Mouse (Mus musculus) urinary bladder, adult 2 months (tissue): ENCODE measurements around the gene Krt75. TPM values are rescaled to one million over a fixed set of nuclear protein-coding genes. Genes with fewer than 3 reads are reported as not detected.
"Not testable (repeated sequence)": the region's sequence is repeated elsewhere in the genome, so short reads cannot be mapped to it uniquely, and the experiment has no call there.

ENCODE experiments used
- DNase-seq: peaks from one replicate; pipeline ENCODE4 v3.0.0; 2022; ENCODE audit warnings: low spot score
- polyA plus RNA-seq: library from polyadenylated mRNA; depleted of rRNA; stranded (reverse); fragments of >200 nt; gene quantifications from 2 replicates; pipeline ENCODE4 v1.2.3, GENCODE M21; 2012; rRNA removed

The Krt75 gene
- polyA plus RNA-seq, 1 experiment = not detected

GRCm38 (mm10) chr15:101517161-101517560, 56.5 kb downstream of the Krt75 start, which contains the start of gene Gm49425:
Gm49425 (minus strand) TSS chr15:101517261.
- not testable (repeated sequence) for DNase-seq

Other genes with a start within 250 kb of the Krt75 start
- gene Krt80, start 203.7 kb downstream of the Krt75 start, polyA plus RNA-seq = 4.8 and 6.2 TPM in 2 replicates
- 711 and 749 TPM in 2 replicates for gene Krt7, start 162.9 kb downstream of the Krt75 start, polyA plus RNA-seq
- gene Krt87, start 135.1 kb downstream of the Krt75 start, polyA plus RNA-seq = 0.03 and 0.15 TPM in 2 replicates
- 0.13 and 0.39 TPM in 2 replicates for gene Krt88, start 126.2 kb downstream of the Krt75 start, polyA plus RNA-seq
- not detected in 2 replicates for gene Krt81, start 110.2 kb downstream of the Krt75 start, polyA plus RNA-seq
- gene Krt86, start 100.4 kb downstream of the Krt75 start, polyA plus RNA-seq = not detected in 2 replicates
- 0.09 TPM in 1 of 2 replicates, not detected in the other for gene Krt83, start 82.4 kb downstream of the Krt75 start, polyA plus RNA-seq
- not detected in 2 replicates for gene Gm49425, start 56.6 kb downstream of the Krt75 start, polyA plus RNA-seq
- not detected in 2 replicates for gene Krt84, start 41.1 kb downstream of the Krt75 start, polyA plus RNA-seq
- gene Krt82, start 23.2 kb downstream of the Krt75 start, polyA plus RNA-seq = not detected in 2 replicates
- not detected in 2 replicates for gene Krt90, start 11.0 kb downstream of the Krt75 start, polyA plus RNA-seq
- gene Gm5414, start 54.3 kb upstream of the Krt75 start, polyA plus RNA-seq = not detected in 2 replicates
- gene Gm5478, start 73.5 kb upstream of the Krt75 start, polyA plus RNA-seq = not detected in 2 replicates
- not detected in 2 replicates for gene Krt6b, start 106.4 kb upstream of the Krt75 start, polyA plus RNA-seq
- 0.03 TPM in 1 of 2 replicates, not detected in the other for gene Krt6a, start 120.4 kb upstream of the Krt75 start, polyA plus RNA-seq
- 508 and 532 TPM in 2 replicates for gene Krt5, start 139.0 kb upstream of the Krt75 start, polyA plus RNA-seq
- gene Krt71, start 169.2 kb upstream of the Krt75 start, polyA plus RNA-seq = not detected in 2 replicates
- not detected in 2 replicates for gene Krt72, start 212.6 kb upstream of the Krt75 start, polyA plus RNA-seq
- gene Krt73, start 228.4 kb upstream of the Krt75 start, polyA plus RNA-seq = not detected in 2 replicates
- not detected in 2 replicates for gene Krt2, start 244.3 kb upstream of the Krt75 start, polyA plus RNA-seq